Mouse (Mus musculus): Measurements from ENCODE around the gene Gnao1.

Gene Gnao1

GRCm38 (mm10) chr8:93898570-93898969 lies 88.8 kb downstream of the Gnao1 start:
- no peak for DNase-seq

- no peak for DNase-seq
These were observed 92.3 kb downstream of the Gnao1 start for GRCm38 (mm10) chr8:93902040-93902439.

GRCm38 (mm10) chr8:93906961-93907360 lies 97.2 kb downstream of the Gnao1 start:
- DNase-seq, result no peak

- no peak for DNase-seq
These were observed 98.2 kb downstream of the Gnao1 start for GRCm38 (mm10) chr8:93907987-93908441.

GRCm38 (mm10) chr8:93908546-93908945 lies 98.8 kb downstream of the Gnao1 start:
- DNase-seq, result no peak

GRCm38 (mm10) chr8:93911715-93912555 lies 102.2 kb downstream of the Gnao1 start:
- peak in 1 of 2 experiments; percentile 18 for DNase-seq

GRCm38 (mm10) chr8:93917859-93918421 lies 108.2 kb downstream of the Gnao1 start:
- peak in 1 of 2 experiments; percentile 34 for DNase-seq

GRCm38 (mm10) chr8:93918580-93918979 lies 108.8 kb downstream of the Gnao1 start:
- DNase-seq, result no peak

GRCm38 (mm10) chr8:93919422-93919821 lies 109.7 kb downstream of the Gnao1 start:
- DNase-seq, result no peak

GRCm38 (mm10) chr8:93919916-93920589 lies 110.3 kb downstream of the Gnao1 start:
- no peak for DNase-seq

GRCm38 (mm10) chr8:93920590-93920948 lies 110.8 kb downstream of the Gnao1 start:
- no peak for DNase-seq

- no peak for DNase-seq
These were observed 114.2 kb downstream of the Gnao1 start for GRCm38 (mm10) chr8:93923897-93924334.

- no peak for DNase-seq
These were observed 115.7 kb downstream of the Gnao1 start for GRCm38 (mm10) chr8:93925513-93925912.

GRCm38 (mm10) chr8:93929233-93929632 lies 119.5 kb downstream of the Gnao1 start:
- DNase-seq, result no peak

- no peak for DNase-seq
These were observed 121.6 kb downstream of the Gnao1 start for GRCm38 (mm10) chr8:93931336-93931735.

GRCm38 (mm10) chr8:93932873-93933272 lies 123.1 kb downstream of the Gnao1 start:
- DNase-seq, result peak; percentile 59 to 85

GRCm38 (mm10) chr8:93933288-93933687 lies 123.5 kb downstream of the Gnao1 start:
- no peak for DNase-seq

- no peak for DNase-seq
These were observed 128.4 kb downstream of the Gnao1 start for GRCm38 (mm10) chr8:93938193-93938592.

- no peak for DNase-seq
These were observed 131.0 kb downstream of the Gnao1 start for GRCm38 (mm10) chr8:93940542-93941423.

GRCm38 (mm10) chr8:93941636-93942054 lies 131.9 kb downstream of the Gnao1 start:
- no peak for DNase-seq

- no peak for DNase-seq
These were observed 136.0 kb downstream of the Gnao1 start for GRCm38 (mm10) chr8:93945781-93946180.

GRCm38 (mm10) chr8:93946397-93946796 lies 136.6 kb downstream of the Gnao1 start:
- DNase-seq, result no peak

GRCm38 (mm10) chr8:93950133-93950532 lies 140.4 kb downstream of the Gnao1 start:
- no peak for DNase-seq

All from kidney, postnatal 36 days (tissue).